Mouse (Mus musculus): ENCODE measurements at regions not wholly inside any gene's neighbourhood (a gene's known extent, or its start where the extent isn't known, plus 50 kb on each side); places are given as distances from the start of the nearest gene placed in this dataset.
"Not testable (repeated sequence)": the region's sequence is repeated elsewhere in the genome, so short reads cannot be mapped to it uniquely, and the experiment has no call there.

DNA sequence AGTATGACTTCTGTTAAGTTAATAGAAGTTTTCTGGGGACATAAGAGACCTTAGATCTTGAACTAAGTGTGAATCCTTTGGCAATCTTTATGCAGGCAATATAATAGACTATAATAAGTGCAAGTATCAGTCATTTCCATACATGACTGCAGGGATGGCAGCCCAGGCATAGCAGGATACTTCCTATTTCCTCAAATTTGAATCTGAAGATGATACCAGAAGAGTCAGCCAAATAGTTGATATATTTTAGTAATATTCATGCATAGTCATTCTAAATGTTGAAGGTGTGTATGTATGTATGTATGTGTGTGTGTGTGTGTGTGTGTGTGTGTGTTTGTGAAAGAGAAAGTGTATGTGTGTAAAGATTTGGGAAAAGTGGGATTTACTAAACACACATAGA lies 64.3 kb downstream of the Prl2c2 start:
- H3K4me1 ChIP-seq (ENCODE audit: control insufficient read depth); H3K27me3 ChIP-seq (ENCODE audit: control insufficient read depth); H3K9me3 ChIP-seq (ENCODE audit: control insufficient read depth, low read length); H3K4me3 ChIP-seq (replicated peaks); H3K36me3 ChIP-seq (ENCODE audit: control insufficient read depth): not testable (repeated sequence)

GRCm38 (mm10) chr13:12935103-12935502 lies 70.1 kb downstream of the Prl2c2 start:
- peaks cover 30% of the 10 kb centered on the region for H3K9me3 ChIP-seq (ENCODE audit: control insufficient read depth, low read length)
- not testable (repeated sequence) for H3K27me3 ChIP-seq (ENCODE audit: control insufficient read depth); H3K4me1 ChIP-seq (ENCODE audit: control insufficient read depth); H3K4me3 ChIP-seq (replicated peaks); H3K36me3 ChIP-seq (ENCODE audit: control insufficient read depth)

DNA sequence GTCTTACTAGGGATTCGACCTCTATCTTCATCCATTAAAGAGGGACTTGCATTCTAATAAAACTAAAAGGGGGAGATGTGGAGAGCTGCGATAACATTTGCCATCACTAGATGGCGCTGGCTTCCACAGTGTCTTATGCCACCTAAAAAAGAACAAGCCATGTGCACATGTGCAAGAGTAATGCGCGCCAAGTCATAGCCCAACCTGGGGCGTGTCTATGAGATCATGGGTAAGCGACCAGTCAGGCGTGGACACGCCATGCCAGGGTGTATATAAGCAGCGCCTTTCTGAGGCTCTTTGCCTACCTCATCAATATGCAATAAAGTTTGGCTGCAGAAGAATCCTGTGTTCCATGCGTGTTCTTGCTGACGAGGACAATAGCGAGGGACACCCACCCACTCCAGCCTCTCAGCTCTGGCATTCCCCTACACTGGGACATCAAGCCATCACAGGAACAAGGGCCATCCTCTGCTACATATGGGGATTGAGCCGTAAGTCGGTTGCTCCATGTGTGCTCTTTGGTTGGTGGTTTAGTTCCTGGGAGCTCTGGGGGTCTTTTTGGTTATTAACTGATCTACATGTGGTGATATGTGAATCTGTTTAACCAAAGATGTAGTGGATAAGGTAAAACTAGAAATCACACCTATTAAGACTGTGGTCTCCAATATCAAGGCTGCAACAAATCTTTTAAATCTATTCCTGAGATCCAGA lies 73.1 kb downstream of the Prl2c2 start:
- not testable (repeated sequence) for H3K36me3 ChIP-seq (ENCODE audit: control insufficient read depth); H3K4me3 ChIP-seq (replicated peaks)
- peaks cover 49% of the 10 kb centered on the region for H3K9me3 ChIP-seq (ENCODE audit: control insufficient read depth, low read length)

DNA sequence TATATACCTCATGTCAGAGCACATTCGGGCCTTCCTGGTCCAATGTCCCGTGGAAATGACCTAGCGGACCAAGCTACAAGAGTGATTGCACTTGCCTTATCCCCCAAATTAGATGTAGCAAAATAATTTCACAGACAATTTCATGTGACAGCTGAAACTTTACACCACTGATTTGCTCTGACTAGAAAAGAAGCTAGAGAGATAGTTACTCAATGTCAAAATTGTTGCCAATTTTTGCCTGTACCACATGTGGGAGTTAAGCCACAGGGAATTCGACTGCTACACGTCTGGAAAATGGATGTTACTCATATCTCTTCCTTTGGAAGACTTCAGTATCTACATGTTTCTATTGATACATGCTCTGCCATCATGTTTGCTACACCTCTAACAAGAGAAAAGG lies 74.6 kb downstream of the Prl2c2 start:
- Histone ChIP-seq H3K4me1 (ENCODE audit: control insufficient read depth) (no peaks in the 10 kb centered on the region), H3K9me3 (ENCODE audit: control insufficient read depth, low read length) (peaks cover 64% of the 10 kb centered on the region)
- TF ChIP-seq TAL1 (IDR thresholded peaks at IDR 0.05; ENCODE audit: low read length) = no peak
- no peak for TF ChIP-seq GATA1 (IDR thresholded peaks at IDR 0.05; ENCODE audit: low read length)

More for the DNA sequence above, 73.1 kb downstream of the Prl2c2 start:
- not testable (repeated sequence) for H3K4me1 ChIP-seq (ENCODE audit: control insufficient read depth); H3K27me3 ChIP-seq (ENCODE audit: control insufficient read depth)

DNA sequence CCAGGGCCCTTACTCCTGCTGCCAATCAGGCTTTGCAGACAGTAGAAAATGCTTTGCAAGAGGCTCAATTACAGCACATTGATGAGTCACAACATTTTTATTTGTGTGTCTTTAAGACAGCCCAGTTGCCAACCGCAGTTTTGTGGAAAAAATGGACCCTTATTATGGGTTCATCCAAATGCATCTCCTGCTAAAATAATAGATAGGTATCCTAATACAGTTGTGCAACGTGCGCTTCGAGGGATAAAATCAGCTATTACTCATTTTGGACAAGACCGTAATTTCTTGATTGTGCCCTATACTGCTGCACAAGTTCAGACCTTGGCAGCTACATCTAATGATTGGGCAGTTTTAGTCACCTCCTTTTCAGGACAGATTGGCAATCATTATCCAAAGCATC lies 75.4 kb downstream of the Prl2c2 start:
- Histone ChIP-seq H3K4me3 (replicated peaks) (no peak overlapping the region), H3K9me3 (ENCODE audit: control insufficient read depth, low read length) (peaks cover 66% of the 10 kb centered on the region), H3K27me3 (ENCODE audit: control insufficient read depth) (no peaks in the 10 kb centered on the region; the same call in 1 of the 2 replicates), H3K4me1 (ENCODE audit: control insufficient read depth) (no peaks in the 10 kb centered on the region), H3K36me3 (ENCODE audit: control insufficient read depth) (no peaks in the 10 kb centered on the region)
- TF ChIP-seq GATA1 (IDR thresholded peaks at IDR 0.05; ENCODE audit: low read length) (no peak), TAL1 (IDR thresholded peaks at IDR 0.05; ENCODE audit: low read length) (no peak)

More for the DNA sequence above, 74.6 kb downstream of the Prl2c2 start:
- H3K27me3 ChIP-seq (ENCODE audit: control insufficient read depth) = no peaks in the 10 kb centered on the region; the same call in 1 of the 2 replicates
- H3K36me3 ChIP-seq (ENCODE audit: control insufficient read depth) = no peaks in the 10 kb centered on the region
- no peak overlapping the region for H3K4me3 ChIP-seq (replicated peaks)

GRCm38 (mm10) chr13:12927587-12928345 lies 77.4 kb downstream of the Prl2c2 start:
- H3K9me3 ChIP-seq (ENCODE audit: control insufficient read depth, low read length) = peaks cover 66% of the 10 kb centered on the region

DNA sequence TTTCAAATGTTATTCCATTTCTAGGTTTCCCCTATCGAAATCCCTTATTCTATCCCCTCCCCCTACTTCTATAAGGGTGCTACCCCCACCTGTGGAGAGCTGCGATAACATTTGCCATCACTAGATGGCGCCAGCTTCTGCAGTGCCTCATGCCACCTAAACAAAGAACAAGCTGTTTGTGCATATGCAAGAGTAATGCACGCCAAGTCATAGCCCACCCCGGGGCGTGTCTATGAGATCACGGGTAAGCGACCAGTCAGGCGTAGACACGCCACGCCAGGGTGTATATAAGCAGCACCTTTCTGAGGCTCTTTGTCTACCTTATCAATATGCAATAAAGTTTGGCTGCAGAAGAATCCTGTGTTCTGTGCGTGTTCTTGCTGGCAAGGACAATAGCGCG lies 79.6 kb downstream of the Prl2c2 start:
- Histone ChIP-seq H3K4me3 (replicated peaks) (no peak overlapping the region), H3K9me3 (ENCODE audit: control insufficient read depth, low read length) (peaks cover 53% of the 10 kb centered on the region), H3K36me3 (ENCODE audit: control insufficient read depth) (no peaks in the 10 kb centered on the region), H3K4me1 (ENCODE audit: control insufficient read depth) (no peaks in the 10 kb centered on the region), H3K27me3 (ENCODE audit: control insufficient read depth) (no peaks in the 10 kb centered on the region; the same call in 1 of the 2 replicates)
- no peak for TF ChIP-seq TAL1 (IDR thresholded peaks at IDR 0.05; ENCODE audit: low read length)
- TF ChIP-seq GATA1 (IDR thresholded peaks at IDR 0.05; ENCODE audit: low read length) = no peak

More at GRCm38 (mm10) chr13:12927587-12928345, 77.4 kb downstream of the Prl2c2 start:
- TF ChIP-seq GATA1 (IDR thresholded peaks at IDR 0.05; ENCODE audit: low read length) (no peak), TAL1 (IDR thresholded peaks at IDR 0.05; ENCODE audit: low read length) (no peak)
- no peaks in the 10 kb centered on the region for H3K4me1 ChIP-seq (ENCODE audit: control insufficient read depth)
- no peaks in the 10 kb centered on the region for H3K36me3 ChIP-seq (ENCODE audit: control insufficient read depth)
- no peaks in the 10 kb centered on the region; the same call in 1 of the 2 replicates for H3K27me3 ChIP-seq (ENCODE audit: control insufficient read depth)
- H3K4me3 ChIP-seq (replicated peaks) = no peak overlapping the region

GRCm38 (mm10) chr13:12912902-12913301 lies 92.3 kb downstream of the Prl2c2 start:
- TF ChIP-seq GATA1 (IDR thresholded peaks at IDR 0.05; ENCODE audit: low read length) (no peak), TAL1 (IDR thresholded peaks at IDR 0.05; ENCODE audit: low read length) (no peak)
- Histone ChIP-seq H3K27me3 (ENCODE audit: control insufficient read depth) (no peaks in the 10 kb centered on the region), H3K36me3 (ENCODE audit: control insufficient read depth) (no peaks in the 10 kb centered on the region), H3K9me3 (ENCODE audit: control insufficient read depth, low read length) (peaks cover 9% of the 10 kb centered on the region), H3K4me1 (ENCODE audit: control insufficient read depth) (no peaks in the 10 kb centered on the region), H3K4me3 (replicated peaks) (no peak overlapping the region)

- Histone ChIP-seq H3K36me3 (ENCODE audit: control insufficient read depth) (no peaks in the 10 kb centered on the region), H3K4me3 (replicated peaks) (no peak overlapping the region), H3K27me3 (ENCODE audit: control insufficient read depth) (no peaks in the 10 kb centered on the region), H3K9me3 (ENCODE audit: control insufficient read depth, low read length) (peaks cover 3% of the 10 kb centered on the region; the same call in 1 of the 2 replicates), H3K4me1 (ENCODE audit: control insufficient read depth) (no peaks in the 10 kb centered on the region)
- TF ChIP-seq GATA1 (IDR thresholded peaks at IDR 0.05; ENCODE audit: low read length) (no peak), TAL1 (IDR thresholded peaks at IDR 0.05; ENCODE audit: low read length) (no peak)
Observed at GRCm38 (mm10) chr13:12906151-12906550, 99.0 kb downstream of the Prl2c2 start.

DNA sequence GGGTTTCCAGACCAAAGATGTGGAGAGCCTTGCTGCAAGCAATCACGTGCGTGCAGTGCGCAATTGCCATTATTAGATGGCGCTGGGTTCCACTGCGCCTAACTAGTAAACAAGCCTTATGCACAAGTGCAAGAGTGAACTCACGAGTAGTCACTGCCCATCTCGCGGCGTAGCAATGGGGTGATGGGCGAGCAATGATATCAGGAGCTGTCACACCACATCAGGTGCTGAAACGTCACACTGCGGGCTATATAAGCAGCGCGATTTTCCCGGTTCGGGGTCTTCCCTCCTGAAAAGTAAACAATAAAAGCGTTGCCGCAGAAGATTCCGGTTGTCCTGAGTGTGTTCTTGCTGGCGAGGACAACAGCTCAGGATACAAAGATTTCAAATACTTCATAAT lies 89.8 kb upstream of the Prl2c3 start:
- not testable (repeated sequence) for H3K4me3 ChIP-seq (replicated peaks); H3K27me3 ChIP-seq (ENCODE audit: control insufficient read depth); H3K36me3 ChIP-seq (ENCODE audit: control insufficient read depth); H3K4me1 ChIP-seq (ENCODE audit: control insufficient read depth)
- peaks cover 16% of the 10 kb centered on the region for H3K9me3 ChIP-seq (ENCODE audit: control insufficient read depth, low read length)

DNA sequence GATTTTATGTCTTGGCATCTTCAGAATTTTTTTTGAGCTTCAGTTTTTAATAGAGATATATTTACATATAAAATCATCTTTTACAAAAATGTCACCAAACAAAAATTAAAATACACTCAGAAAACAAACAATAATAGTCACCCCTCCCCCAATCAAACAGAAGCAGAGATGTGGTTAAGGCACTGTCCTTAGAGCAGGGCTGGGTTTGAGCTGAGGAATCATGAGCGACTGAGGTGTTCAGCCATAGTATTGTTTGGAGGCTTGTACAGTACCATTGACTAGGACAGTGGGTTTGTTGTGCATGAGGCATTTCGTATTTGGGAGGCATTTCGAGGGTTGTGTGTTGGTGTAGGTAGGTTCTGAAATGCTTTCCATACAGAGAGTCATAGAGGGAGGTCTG lies 79.6 kb upstream of the Prl2c3 start:
- H3K4me3 ChIP-seq (replicated peaks); H3K4me1 ChIP-seq (ENCODE audit: control insufficient read depth); H3K27me3 ChIP-seq (ENCODE audit: control insufficient read depth); H3K36me3 ChIP-seq (ENCODE audit: control insufficient read depth): not testable (repeated sequence)
- H3K9me3 ChIP-seq (ENCODE audit: control insufficient read depth, low read length) = peaks cover 14% of the 10 kb centered on the region

DNA sequence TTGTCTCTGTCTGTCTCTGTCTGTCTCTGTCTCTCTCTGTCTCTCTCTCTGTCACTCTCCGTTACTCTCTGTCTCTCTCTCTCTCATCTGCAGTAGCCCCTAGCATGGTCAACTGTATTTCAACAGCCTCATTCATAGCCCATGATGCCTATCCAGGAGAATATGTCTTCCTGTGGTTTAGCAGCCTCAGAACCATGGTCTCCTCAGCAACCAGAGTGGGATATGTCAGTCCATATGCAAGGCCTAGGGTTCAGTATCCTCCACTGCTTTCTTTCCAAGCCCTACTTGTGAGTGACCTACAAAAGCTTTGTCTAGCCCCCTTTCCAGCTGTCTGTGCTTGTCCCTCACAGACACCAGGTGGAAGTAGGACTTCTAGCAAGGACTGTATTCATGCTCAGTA lies 65.1 kb upstream of the Prl2c3 start:
- H3K4me3 ChIP-seq (replicated peaks); H3K27me3 ChIP-seq (ENCODE audit: control insufficient read depth); H3K4me1 ChIP-seq (ENCODE audit: control insufficient read depth); H3K36me3 ChIP-seq (ENCODE audit: control insufficient read depth): not testable (repeated sequence)
- peaks cover 20% of the 10 kb centered on the region for H3K9me3 ChIP-seq (ENCODE audit: control insufficient read depth, low read length)

All from erythroblast, embryonic 14.5 days (primary cell).